Mouse (Mus musculus): ENCODE measurements at regions not wholly inside any gene's neighbourhood (a gene's known extent, or its start where the extent isn't known, plus 50 kb on each side); places are given as distances from the start of the nearest gene placed in this dataset.

DNA sequence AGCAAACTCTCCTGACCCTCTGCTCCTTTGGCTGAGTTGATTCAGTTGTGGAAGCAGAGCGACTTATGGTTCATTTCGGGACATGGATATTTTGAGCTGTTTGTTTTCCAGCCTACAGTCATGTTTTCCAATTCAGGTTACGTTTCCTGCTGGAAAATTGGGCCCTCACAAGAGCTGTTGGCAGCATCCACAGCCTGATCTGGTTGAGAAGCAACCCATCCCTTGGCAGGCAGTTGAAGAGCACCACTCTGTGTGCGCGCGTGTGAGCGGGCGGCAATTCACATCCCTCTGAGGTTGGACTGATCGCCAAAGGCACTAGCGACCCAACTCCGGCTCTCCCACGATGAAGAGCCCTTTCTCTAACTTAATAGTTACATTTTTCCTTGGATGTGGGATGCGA, 457.1 kb downstream of the Tmem38b start:
- no peak for TF ChIP-seq POLR2A (IDR thresholded peaks at IDR 0.05; ENCODE audit: low read depth, low read length)
- no peak for TF ChIP-seq CTCF (IDR thresholded peaks at IDR 0.05; ENCODE audit: extremely low read depth, insufficient read depth, insufficient read length, insufficient replicate concordance)
